Mouse (Mus musculus): ENCODE results near the gene Myo1e. TPM values are rescaled to one million over a fixed set of nuclear protein-coding genes. Genes with fewer than 3 reads are reported as not detected.

Gene Myo1e
- total and polyA plus RNA-seq, 3 experiments = 82.3 to 186 (median 98.7) TPM

DNA sequence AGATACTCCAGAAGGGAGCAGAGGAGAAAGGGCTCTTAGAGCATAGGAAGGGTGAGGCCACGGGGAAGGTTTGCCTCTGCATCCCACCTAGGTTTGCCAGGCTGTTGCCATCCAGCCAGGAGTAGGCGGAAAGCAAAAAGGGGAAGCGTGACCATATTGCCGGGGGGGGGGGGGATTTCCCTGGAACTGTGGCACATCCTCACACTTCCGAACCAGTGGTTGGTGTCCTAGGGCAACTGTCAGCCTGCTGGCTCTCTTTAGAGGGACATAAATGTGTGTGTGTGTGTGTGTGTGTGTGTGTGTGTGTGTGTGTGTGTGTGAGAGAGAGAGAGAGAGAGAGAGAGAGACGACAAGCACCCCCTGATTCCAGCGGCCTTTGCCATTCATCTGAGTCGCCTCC, 75.0 kb downstream of the Myo1e start:
- peaks cover 39 to 80% of the 10 kb centered on the region in 2 experiments for H3K4me1 ChIP-seq (ENCODE audit: control insufficient read depth in 1 of 2, insufficient read depth in 2 of 2)
- H3K36me3 ChIP-seq (replicated peaks in 1 of 2; ENCODE audit: control insufficient read depth in 1 of 2, insufficient read depth in 1 of 2, low read length in 1 of 2) = peaks cover 16 to 72% of the 10 kb centered on the region in 2 experiments
- no peak overlapping the region for H3K9ac ChIP-seq (ENCODE audit: insufficient read depth, low read depth)
- TF ChIP-seq ETS1 (conservative IDR thresholded peaks at IDR 0.05; ENCODE audit: low read depth, low read length) (peak; percentile 32), IRF4 (IDR thresholded peaks at IDR 0.05; ENCODE audit: low read depth, low read length) (peak; percentile 81), MAFK (IDR thresholded peaks at IDR 0.05; ENCODE audit: insufficient replicate concordance, low read length) (0 out of 2 replicates have a peak, but pooled peaks have one; percentile 4), MXI1 (IDR thresholded peaks at IDR 0.05; ENCODE audit: low read depth, low read length) (no peak), SIN3A (IDR thresholded peaks at IDR 0.05; ENCODE audit: low read length) (0 out of 2 replicates have a peak, but pooled peaks have one; percentile 56), EP300 (IDR thresholded peaks at IDR 0.05; ENCODE audit: low read length) (peak; percentile 74), MEF2A (IDR thresholded peaks at IDR 0.05; ENCODE audit: borderline replicate concordance, low read depth, low read length) (0 out of 2 replicates have a peak, but pooled peaks have one; percentile 29), NRF1 (IDR thresholded peaks at IDR 0.05; ENCODE audit: low read depth, low read length) (no peak), SMC3 (IDR thresholded peaks at IDR 0.05; ENCODE audit: low read depth, low read length) (peak; percentile 23; the same call in 1 of the 2 replicates), MAZ (IDR thresholded peaks at IDR 0.05; ENCODE audit: low read depth, low read length) (peak; percentile 67; the same call in 1 of the 2 replicates), RAD21 (IDR thresholded peaks at IDR 0.05; ENCODE audit: low read depth, low read length) (no peak; the same call in 1 of the 2 replicates), ELF1 (IDR thresholded peaks at IDR 0.05; ENCODE audit: low read depth, low read length) (no peak; the same call in 1 of the 2 replicates), NELFE (IDR thresholded peaks at IDR 0.05; ENCODE audit: low read depth, low read length) (no peak), TCF12 (IDR thresholded peaks at IDR 0.05; ENCODE audit: low read depth, low read length) (0 out of 2 replicates have a peak, but pooled peaks have one; percentile 31), BHLHE40 (IDR thresholded peaks at IDR 0.05; ENCODE audit: low read depth, low read length) (peak; percentile 69)
- H3K27ac ChIP-seq (ENCODE audit: insufficient read depth, low read depth) = peak overlapping the region; percentile 11; the same call in 1 of the 2 replicates
- H3K4me2 ChIP-seq (ENCODE audit: insufficient read depth, low read depth, poor library complexity, severe bottlenecking) = 0 out of 2 replicates have a peak overlapping the region, but pooled peaks have one; percentile 19
- H3K9me3 ChIP-seq (replicated peaks; ENCODE audit: low read length) = peaks cover 8% of the 10 kb centered on the region
- H3K27me3 ChIP-seq (replicated peaks) = no peaks in the 10 kb centered on the region
- peak; percentile 64 for DNase-seq (ENCODE audit: extremely low read depth)
- H3K79me2 ChIP-seq (replicated peaks; ENCODE audit: control insufficient read depth, extremely low read depth, insufficient read depth, poor library complexity, severe bottlenecking) = peaks cover 24% of the 10 kb centered on the region
- no peak overlapping the region for H3K4me3 ChIP-seq (replicated peaks in 1 of 3; ENCODE audit: low read depth in 2 of 3, low read length in 2 of 3, poor library complexity in 1 of 3)
- in situ Hi-C loops (cut with MboI; ENCODE audit: low pct_ligation_motif_present, low pct_unique_long_range_greater_than_20kb, low sequenced_read_pairs) = no loop called here
- dilution Hi-C loops (cut with MboI; ENCODE audit: extremely low pct_ligation_motif_present, extremely low pct_unique_long_range_greater_than_20kb, low sequenced_read_pairs) = no loop called here

DNA sequence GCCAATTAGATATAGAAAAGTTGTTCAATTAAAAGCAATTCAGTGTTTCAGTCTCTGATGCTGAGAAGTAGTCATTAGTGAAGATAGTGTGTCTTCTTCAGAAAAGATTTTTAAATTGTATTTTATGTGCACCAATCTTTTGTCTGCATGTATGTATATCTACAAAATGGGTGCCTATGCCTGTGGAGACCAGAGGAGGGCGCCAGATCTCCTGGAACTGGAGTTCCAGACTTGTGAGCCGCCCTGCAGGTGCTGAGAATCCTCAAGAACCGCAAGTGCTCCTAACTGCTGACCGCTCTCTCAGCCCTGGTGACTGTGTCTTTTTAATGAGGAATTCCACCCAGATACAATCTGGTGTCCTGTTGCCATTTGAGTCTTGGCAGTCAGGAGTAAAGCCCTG, 76.0 kb downstream of the Myo1e start:
- Histone ChIP-seq H3K9me3 (replicated peaks; ENCODE audit: low read length) (peaks cover 8% of the 10 kb centered on the region), H3K9ac (ENCODE audit: insufficient read depth, low read depth) (no peak overlapping the region), H3K4me3 (replicated peaks in 1 of 3; ENCODE audit: low read depth in 2 of 3, low read length in 2 of 3, poor library complexity in 1 of 3) (no peak overlapping the region), H3K4me2 (ENCODE audit: insufficient read depth, low read depth, poor library complexity, severe bottlenecking) (no peak overlapping the region), H3K4me1 (ENCODE audit: control insufficient read depth in 1 of 2, insufficient read depth in 2 of 2) (peaks cover 35 to 69% of the 10 kb centered on the region in 2 experiments), H3K27ac (ENCODE audit: insufficient read depth, low read depth) (no peak overlapping the region), H3K27me3 (replicated peaks) (no peaks in the 10 kb centered on the region), H3K79me2 (replicated peaks; ENCODE audit: control insufficient read depth, extremely low read depth, insufficient read depth, poor library complexity, severe bottlenecking) (peaks cover 24% of the 10 kb centered on the region), H3K36me3 (replicated peaks in 1 of 2; ENCODE audit: control insufficient read depth in 1 of 2, insufficient read depth in 1 of 2, low read length in 1 of 2) (peaks cover 17 to 76% of the 10 kb centered on the region in 2 experiments)
- in situ Hi-C loops (cut with MboI; ENCODE audit: low pct_ligation_motif_present, low pct_unique_long_range_greater_than_20kb, low sequenced_read_pairs) = no loop called here
- peak; percentile 17 for TF ChIP-seq RAD21 (IDR thresholded peaks at IDR 0.05; ENCODE audit: low read depth, low read length)
- TF ChIP-seq CTCF (conservative IDR thresholded peaks at IDR 0.05 in 1 of 2, IDR thresholded peaks at IDR 0.05 in 1 of 2; ENCODE audit: low read depth in 2 of 2, low read length in 2 of 2) = peak; percentile 24 to 42; a peak in 2 of 4 replicates
- no peak for TF ChIP-seq MEF2A (IDR thresholded peaks at IDR 0.05; ENCODE audit: borderline replicate concordance, low read depth, low read length)
- DNase-seq (ENCODE audit: extremely low read depth) = no peak
- dilution Hi-C loops (cut with MboI; ENCODE audit: extremely low pct_ligation_motif_present, extremely low pct_unique_long_range_greater_than_20kb, low sequenced_read_pairs) = no loop called here
